In the genomic region with DNA sequence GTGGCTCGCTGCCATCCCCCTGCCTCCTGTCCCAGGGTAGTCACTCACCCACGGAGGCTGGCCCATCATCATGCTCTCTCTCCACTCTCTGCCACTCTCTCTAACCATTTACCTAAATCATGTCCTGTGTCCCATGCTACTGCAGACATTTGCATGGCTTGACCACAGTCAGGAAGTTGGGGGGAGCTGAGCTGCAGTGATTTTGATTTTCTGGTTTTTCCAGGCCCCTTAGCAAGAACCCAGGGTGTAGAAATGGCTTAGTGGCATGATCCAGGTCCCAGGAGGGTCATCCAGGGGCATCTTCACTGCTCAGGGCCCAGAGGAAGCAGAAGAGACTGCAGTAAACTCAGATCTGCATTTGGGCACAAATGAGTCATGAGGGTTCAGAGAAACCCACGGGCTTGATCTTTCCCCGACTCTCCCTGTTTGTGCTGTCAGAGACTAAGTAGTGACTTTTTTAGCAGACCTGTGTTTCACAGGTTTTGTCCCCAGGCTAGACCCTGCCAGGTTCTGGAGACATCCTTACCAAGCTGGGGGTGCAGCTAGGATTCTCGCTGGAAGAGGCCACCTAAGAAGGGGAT, we compare ENCODE assay signal across 30 mouse cellular contexts. TPM values are rescaled to one million over a fixed set of nuclear protein-coding genes. Genes with fewer than 3 reads are reported as not detected.
"Had no signal": no experiment of that assay in that cellular context is flagged by ENCODE, and none has a peak within 500 bp of the region (broad histone marks: within the 10 kb centered on the region; RNA-seq: fewer than 3 reads in every experiment).

No protein-coding gene starts in this region.

- H3K4me1 ChIP-seq: liver, embryonic 12.5 days; liver, embryonic 15.5 days had no signal

- H3K9me3 ChIP-seq: limb, embryonic 13.5 days; liver, embryonic 12.5 days; liver, embryonic 15.5 days; lung, embryonic 15.5 days; megakaryocyte, embryonic 14.5 days; midbrain, embryonic 10.5 days; midbrain, embryonic 13.5 days had no signal

- H3K36me3 ChIP-seq: limb, embryonic 13.5 days; liver, embryonic 12.5 days; liver, embryonic 15.5 days; lung, embryonic 15.5 days; midbrain, embryonic 10.5 days; midbrain, embryonic 13.5 days had no signal

- H3K4me2 ChIP-seq: limb, embryonic 13.5 days; liver, embryonic 12.5 days; liver, embryonic 15.5 days; lung, embryonic 15.5 days; midbrain, embryonic 13.5 days had no signal

- H3K4me3 ChIP-seq: layer of hippocampus, adult 2 months; limb, embryonic 13.5 days; liver, embryonic 12.5 days; liver, embryonic 15.5 days; lung, embryonic 15.5 days; megakaryocyte, embryonic 14.5 days; midbrain, embryonic 10.5 days; midbrain, embryonic 13.5 days had no signal

- H3K9ac ChIP-seq: limb, embryonic 13.5 days; liver, embryonic 12.5 days; liver, embryonic 15.5 days; lung, embryonic 15.5 days; midbrain, embryonic 13.5 days had no signal

- H3K27ac ChIP-seq: layer of hippocampus, adult 2 months; limb, embryonic 13.5 days; liver, embryonic 12.5 days; liver, embryonic 15.5 days; lung, embryonic 15.5 days; midbrain, embryonic 10.5 days; midbrain, embryonic 13.5 days; stomach, postnatal 0 days had no signal

- ATAC-seq: liver, embryonic 12.5 days; midbrain, embryonic 13.5 days; midbrain, embryonic 16.5 days had no signal

- H3K27me3 ChIP-seq: midbrain, embryonic 13.5 days had no signal

- DNase-seq: kidney, adult 18-20 months; kidney, adult 9 months; kidney, postnatal 14 days; layer of hippocampus, adult 9-11 months; left cerebral cortex, postnatal 4 days; liver; lung, adult 18-20 months; lung, postnatal 10 days; lung, postnatal 36 days; right cerebral cortex, adult 18-20 months; right cerebral cortex, postnatal 14 days; right cerebral cortex, postnatal 4 days; thymus, adult 2 months; thymus, postnatal 14 days; thymus, postnatal 4 days had no signal

RNA-seq across cellular contexts. Expression of a gene that starts 4.3 kb away (rescaled TPM):
- polyA plus RNA-seq: kidney, embryonic 16.5 days; large intestine, adult 2 months; limb, embryonic 13.5 days; liver, embryonic 12.5 days; liver, embryonic 15.5 days; lung, embryonic 15.5 days; midbrain, embryonic 10.5 days; midbrain, embryonic 13.5 days; midbrain, embryonic 16.5 days; neural tube, embryonic 11.5 days; neural tube, embryonic 14.5 days; stomach, embryonic 14.5 days; stomach, postnatal 0 days; thymus, adult 2 months had no signal

RNA-seq across cellular contexts. Expression of a gene that starts 9.2 kb away (rescaled TPM):
- polyA plus RNA-seq: kidney, embryonic 16.5 days; large intestine, adult 2 months; limb, embryonic 13.5 days; liver, embryonic 12.5 days; liver, embryonic 15.5 days; lung, embryonic 15.5 days; midbrain, embryonic 10.5 days; midbrain, embryonic 13.5 days; midbrain, embryonic 16.5 days; neural tube, embryonic 11.5 days; stomach, embryonic 14.5 days; stomach, postnatal 0 days had no signal
